Mouse (Mus musculus) liver, embryonic 14.5 days (tissue): ENCODE data around the gene Iars. TPM values are rescaled to one million over a fixed set of nuclear protein-coding genes. Genes with fewer than 3 reads are reported as not detected.

Source experiments
- ATAC-seq: fragments of 200-750 bp; cut with Nextera tagmentation; 2 replicates; pipeline ENCODE4 v1.8.0; 2017; ENCODE audit warnings: moderate number of reproducible peaks, mild to moderate bottlenecking, moderate library complexity; ENCODE audit not compliant: insufficient read depth
- DNase-seq, 3 experiments: peaks; one replicate each; pipeline ENCODE4 v3.0.0-alpha.2; 2012 to 2013; ENCODE audit warnings: low read depth in 3 of 3, low spot score in 3 of 3
- H3K27ac ChIP-seq: fragments of 300-500 bp; sonication (generic); 2 replicates; pipeline ENCODE4 v1.5.1; 2014; ENCODE audit warnings: moderate library complexity, mild to moderate bottlenecking, control low read depth, inconsistent platforms
- H3K27me3 ChIP-seq: fragments of 300-500 bp; sonication (generic); 2 replicates; pipeline ENCODE4 v1.6.1; 2014; ENCODE audit warnings: mild to moderate bottlenecking, low read length, moderate library complexity; ENCODE audit not compliant: control insufficient read depth, insufficient read depth
- H3K36me3 ChIP-seq: fragments of 300-500 bp; sonication (generic); replicated peaks from 2 replicates; pipeline ENCODE4 v1.6.1; 2014; ENCODE audit warnings: low read depth; ENCODE audit not compliant: control insufficient read depth, insufficient read depth
- H3K4me1 ChIP-seq, 2 experiments: fragments of 200-500 bp in 1 of 2; fragments of 300-500 bp in 1 of 2; sonication (generic) in 1 of 2; replicated peaks; 2 replicates each; pipeline ENCODE4 v1.6.1; 2012 to 2014; ENCODE audit warnings: antibody characterized with exemption in 1 of 2, inconsistent platforms in 1 of 2, low read length in 1 of 2; ENCODE audit not compliant: control insufficient read depth in 2 of 2, insufficient read depth in 2 of 2
- H3K4me2 ChIP-seq: fragments of 300-500 bp; sonication (generic); 2 replicates; pipeline ENCODE4 v1.6.1; 2014; ENCODE audit warnings: low read depth, mild to moderate bottlenecking, control low read depth, moderate library complexity
- H3K4me3 ChIP-seq, 2 experiments: fragments of 200-500 bp in 1 of 2; fragments of 300-500 bp in 1 of 2; sonication (generic) in 1 of 2; 2 replicates each; pipeline ENCODE4 v1.5.1; 2012 to 2014; ENCODE audit warnings: low read depth in 2 of 2, low read length in 2 of 2, mild to moderate bottlenecking in 2 of 2, control low read depth in 1 of 2, inconsistent platforms in 1 of 2, moderate library complexity in 1 of 2; ENCODE audit not compliant: insufficient read depth in 1 of 2
- H3K9ac ChIP-seq: fragments of 300-500 bp; sonication (generic); replicated peaks from 2 replicates; pipeline ENCODE4 v1.6.1; 2014; ENCODE audit warnings: mild to moderate bottlenecking, control low read depth, moderate library complexity
- H3K9me3 ChIP-seq: fragments of 300-500 bp; sonication (generic); 2 replicates; pipeline ENCODE4 v1.6.1; 2016; ENCODE audit warnings: low read length, mixed read lengths; ENCODE audit not compliant: control insufficient read depth
- CTCF ChIP-seq: IDR thresholded peaks from 2 replicates; pipeline ENCODE4 v1.5.1; 2016; ENCODE audit warnings: antibody characterized with exemption, low read depth, control low read depth
- EP300 ChIP-seq: IDR thresholded peaks from 2 replicates; pipeline ENCODE4 v1.6.1; 2016; ENCODE audit warnings: antibody characterized with exemption, low read depth
- WGBS: fragments of 180-500 bp; shearing (Covaris S2); extraction: QIAGEN DNeasy Blood & Tissue Kit; methylation state at CpG from one replicate; pipeline ENCODE4 v1.1.7; 2014; ENCODE audit not compliant: insufficient replicate concordance; 5-methylcytosine and 5-hydroxymethylcytosine counted together
- polyA plus RNA-seq, 2 experiments: library from polyadenylated mRNA; depleted of rRNA in 1 of 2; stranded (reverse) in 1 of 2; unstranded in 1 of 2; fragments of >200 nt; fragmentation: Nextera tagmentation in 1 of 2; extraction: Ambion mirVana in 1 of 2; gene quantifications; 2 replicates each; pipeline versions ENCODE4 v1.2.1 to v1.2.3; 2012 to 2014

The Iars gene
- polyA plus RNA-seq, 2 experiments, result 36.5 to 39.1 TPM

DNA sequence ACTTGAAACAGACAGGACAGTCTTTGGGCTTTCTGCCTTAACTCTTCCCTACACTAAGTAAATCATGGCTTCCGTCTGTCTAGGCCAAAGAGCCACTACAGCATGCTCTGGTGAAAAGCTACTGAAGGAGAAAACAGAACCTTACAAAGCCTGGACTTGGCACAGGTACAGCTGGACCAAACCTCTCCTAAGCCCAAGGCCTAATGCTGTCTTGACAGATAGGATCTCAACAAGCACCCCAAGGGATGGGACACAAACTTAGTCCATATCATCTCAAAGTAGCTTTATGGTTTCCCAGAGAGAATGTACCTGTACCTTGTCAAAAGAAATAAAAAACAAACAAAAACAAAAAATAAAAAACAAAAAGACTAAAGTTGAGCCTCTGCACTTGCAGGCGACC is 54.5 kb downstream of the Iars start:
- no peaks in the 10 kb centered on the region for H3K4me1 ChIP-seq
- TF ChIP-seq EP300 (no peak), CTCF (no peak)
- H3K9me3 ChIP-seq, result no peaks in the 10 kb centered on the region
- WGBS, result 78% methylated on average over 2 of the region's 2 CpGs
- no peak overlapping the region for H3K4me2 ChIP-seq
- no peak overlapping the region for H3K27ac ChIP-seq
- H3K36me3 ChIP-seq, result peaks cover 34% of the 10 kb centered on the region
- H3K4me3 ChIP-seq, result no peak overlapping the region
- DNase-seq (no peak), ATAC-seq (no peak)
- H3K9ac ChIP-seq, result no peak overlapping the region
- no peaks in the 10 kb centered on the region for H3K27me3 ChIP-seq

- no peak for ATAC-seq
- H3K9me3 ChIP-seq, result no peaks in the 10 kb centered on the region
- H3K27me3 ChIP-seq, result no peaks in the 10 kb centered on the region
- no peak overlapping the region for H3K27ac ChIP-seq
- H3K4me1 ChIP-seq, result no peaks in the 10 kb centered on the region
- TF ChIP-seq CTCF, result no peak
- no peak for TF ChIP-seq EP300
- peaks cover 23% of the 10 kb centered on the region for H3K36me3 ChIP-seq
- H3K4me3 ChIP-seq, result no peak overlapping the region
- no peak overlapping the region for H3K4me2 ChIP-seq
- no peak for DNase-seq
- H3K9ac ChIP-seq, result no peak overlapping the region
- WGBS, result 65% methylated on average over 2 of the region's 2 CpGs
Measured at GRCm38 (mm10) chr13:49738011-49738410, 56.1 kb downstream of the Iars start.

- Histone ChIP-seq H3K36me3 (no peaks in the 10 kb centered on the region), H3K9ac (no peak overlapping the region), H3K4me3 (no peak overlapping the region), H3K27ac (no peak overlapping the region), H3K27me3 (no peaks in the 10 kb centered on the region), H3K4me2 (no peak overlapping the region), H3K4me1 (no peaks in the 10 kb centered on the region), H3K9me3 (no peaks in the 10 kb centered on the region)
- ATAC-seq, result no peak
- TF ChIP-seq EP300, result no peak
- no peak for TF ChIP-seq CTCF
- WGBS, result 74% methylated on average over 16 of the region's 16 CpGs
- no peak for DNase-seq
Measured at GRCm38 (mm10) chr13:49741285-49742040, 59.6 kb downstream of the Iars start.

GRCm38 (mm10) chr13:49756591-49756990 is 74.7 kb downstream of the Iars start:
- 60% methylated on average over 9 of the region's 9 CpGs for WGBS
- DNase-seq (no peak), ATAC-seq (no peak)
- H3K27me3 ChIP-seq, result no peaks in the 10 kb centered on the region
- H3K9me3 ChIP-seq, result no peaks in the 10 kb centered on the region
- H3K9ac ChIP-seq, result no peak overlapping the region
- no peak overlapping the region for H3K4me2 ChIP-seq
- H3K4me1 ChIP-seq, result no peaks in the 10 kb centered on the region
- H3K27ac ChIP-seq, result no peak overlapping the region
- no peaks in the 10 kb centered on the region for H3K36me3 ChIP-seq
- no peak overlapping the region for H3K4me3 ChIP-seq
- TF ChIP-seq CTCF (no peak), EP300 (no peak)

GRCm38 (mm10) chr13:49757966-49758365 is 76.1 kb downstream of the Iars start:
- ATAC-seq (no peak), DNase-seq (no peak)
- no peak overlapping the region for H3K4me3 ChIP-seq
- no peak overlapping the region for H3K27ac ChIP-seq
- no peak overlapping the region for H3K9ac ChIP-seq
- TF ChIP-seq EP300, result no peak
- TF ChIP-seq CTCF, result no peak
- no peaks in the 10 kb centered on the region for H3K27me3 ChIP-seq
- H3K4me2 ChIP-seq, result no peak overlapping the region
- WGBS, result 57% methylated on average over 4 of the region's 4 CpGs
- no peaks in the 10 kb centered on the region for H3K36me3 ChIP-seq
- H3K9me3 ChIP-seq, result no peaks in the 10 kb centered on the region
- H3K4me1 ChIP-seq, result no peaks in the 10 kb centered on the region; a peak in 1 of 4 replicates
